Mouse (Mus musculus) layer of hippocampus, adult 9-11 months (tissue): Measurements from ENCODE around the gene 1700007K13Rik.

Experiments used
- DNase-seq: peaks from one replicate; pipeline ENCODE4 v3.0.0; 2022

Gene 1700007K13Rik

GRCm38 (mm10) chr2:28468486-28469225 lies 2.5 kb upstream of the 1700007K13Rik start:
- DNase-seq = no peak

GRCm38 (mm10) chr2:28467860-28468485 lies 1.8 kb upstream of the 1700007K13Rik start, which contains the start of gene Mrps2:
Gene Mrps2, plus strand, starts transcription at chr2:28468066.
- peak; percentile 85 for DNase-seq

GRCm38 (mm10) chr2:28464919-28465318 lies 1.2 kb downstream of the 1700007K13Rik start:
- no peak for DNase-seq

GRCm38 (mm10) chr2:28463919-28464318 lies 2.2 kb downstream of the 1700007K13Rik start:
- peak; percentile 70 for DNase-seq

DNA sequence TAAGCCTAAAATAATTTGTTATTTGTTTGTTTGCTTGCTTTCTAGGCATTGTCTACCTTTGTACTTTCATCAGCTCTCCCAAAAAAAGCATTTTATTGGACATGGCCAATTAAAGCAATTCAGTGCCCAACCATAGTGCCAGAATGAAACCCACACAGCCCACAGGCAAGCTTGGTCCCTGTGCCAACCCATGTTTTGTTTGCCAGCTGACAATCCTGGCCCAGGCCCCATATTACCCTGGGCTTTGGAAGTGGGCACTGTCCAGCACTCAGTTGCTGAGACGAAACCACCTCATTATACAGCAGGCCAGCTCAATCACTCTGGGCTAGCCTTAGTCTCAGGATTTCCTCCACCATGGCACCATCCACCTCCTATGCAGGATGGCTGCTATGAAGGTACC lies 9.5 kb downstream of the 1700007K13Rik start:
- DNase-seq = no peak

DNA sequence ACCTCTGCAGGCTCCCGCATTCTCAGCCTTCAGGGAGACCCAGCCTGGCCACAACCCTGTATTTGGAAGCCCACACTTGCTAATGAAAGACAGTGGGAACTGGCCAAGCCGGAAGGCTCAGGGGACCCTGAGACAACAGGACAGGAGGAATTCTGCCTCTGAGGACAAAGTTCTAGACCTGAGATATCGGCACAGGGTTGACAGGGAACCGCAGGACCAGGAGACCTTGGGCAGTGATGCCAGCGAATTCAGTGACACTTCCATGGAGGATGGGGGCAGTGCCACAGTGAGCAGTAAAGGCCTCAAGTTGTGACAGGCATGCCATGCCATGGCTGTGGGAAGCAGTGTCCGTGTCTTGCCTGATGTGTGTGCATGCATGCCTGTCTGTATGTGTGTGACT lies 12.6 kb downstream of the 1700007K13Rik start:
- DNase-seq = no peak

- DNase-seq = no peak
These were observed 14.5 kb downstream of the 1700007K13Rik start for GRCm38 (mm10) chr2:28451663-28452062.

GRCm38 (mm10) chr2:28447315-28447670 lies 18.8 kb downstream of the 1700007K13Rik start:
- no peak for DNase-seq

DNA sequence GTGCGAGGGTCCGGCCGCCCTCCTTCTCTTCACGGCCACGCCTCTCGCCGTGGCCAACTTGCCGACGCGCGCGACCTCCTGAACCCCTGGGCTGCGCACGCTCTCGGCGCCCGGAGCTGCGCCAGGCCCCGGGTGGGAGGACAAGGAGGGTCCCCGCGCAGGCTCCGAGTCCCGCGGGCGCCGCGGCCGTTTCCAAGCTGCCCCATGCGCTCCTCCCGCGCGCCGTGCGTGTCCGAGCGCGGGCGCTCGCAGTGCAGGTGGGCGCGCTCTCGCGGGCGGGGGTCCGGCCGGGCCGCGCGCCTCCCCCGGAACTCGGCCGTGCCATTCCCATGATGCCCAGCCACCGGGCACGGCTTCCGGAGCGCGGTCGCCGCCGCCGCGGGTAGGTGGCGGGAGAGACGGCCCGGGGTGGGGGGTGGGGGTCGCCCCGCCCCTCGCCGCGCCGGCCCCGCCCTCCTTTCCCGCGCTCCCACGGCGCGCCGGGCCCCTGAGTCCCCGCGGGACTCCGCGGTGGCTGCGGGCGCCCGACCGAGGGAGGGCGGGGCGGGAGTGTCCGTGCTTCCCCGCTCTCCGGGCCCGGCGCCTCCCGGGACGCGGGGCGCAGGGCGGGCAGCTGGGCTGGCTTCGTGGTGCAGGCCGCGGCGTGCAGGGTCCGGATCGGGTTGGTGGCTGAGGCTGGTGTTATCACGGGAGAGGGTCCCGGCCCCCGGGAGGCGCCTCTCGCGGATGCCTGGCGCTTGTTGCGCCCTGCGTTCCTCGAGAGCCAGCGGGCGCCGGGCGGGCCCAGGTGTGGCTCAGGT lies 19.4 kb downstream of the 1700007K13Rik start, which contains the start of gene Ppp1r26:
Ppp1r26 (plus strand) TSS at position 286 of the 800 bp plus-strand sequence.
- DNase-seq = peak; percentile 38

DNA sequence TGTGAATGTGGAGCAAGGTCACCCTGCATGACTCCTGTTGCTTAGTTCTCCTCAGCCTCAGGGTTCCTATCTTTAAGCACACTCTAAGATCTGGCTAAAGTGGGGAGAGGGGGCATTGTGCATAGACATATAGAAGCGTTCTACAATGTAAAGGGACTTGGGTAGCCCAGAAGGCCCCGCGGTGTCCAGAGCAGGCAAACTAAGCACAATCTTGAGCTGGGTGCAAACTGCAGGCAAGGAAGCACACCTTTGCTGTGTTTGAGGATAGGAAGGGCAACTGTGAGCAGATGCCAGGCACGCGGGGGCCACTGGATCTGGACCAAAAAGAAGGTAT lies 20.0 kb downstream of the 1700007K13Rik start:
- DNase-seq = no peak

DNA sequence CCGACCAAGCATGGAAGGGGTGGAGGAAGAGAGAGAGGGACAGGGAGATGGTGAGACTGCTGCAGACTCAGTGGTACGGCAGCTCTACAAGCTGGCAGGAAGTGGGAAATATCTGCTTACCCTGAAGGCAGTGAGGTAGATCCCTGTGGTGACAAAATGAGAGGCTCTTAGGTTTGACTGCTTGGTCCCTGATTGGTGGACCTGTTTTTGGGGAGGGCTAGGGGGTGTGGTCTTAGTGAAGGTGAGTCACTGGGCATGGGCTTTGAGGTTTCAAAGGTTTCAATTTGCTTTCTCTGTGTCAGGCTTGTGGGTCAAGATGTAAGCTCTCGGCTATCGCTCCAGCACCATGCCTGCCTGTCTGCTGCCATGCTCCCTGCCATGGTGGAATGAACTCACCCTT lies 21.1 kb downstream of the 1700007K13Rik start:
- no peak for DNase-seq

- DNase-seq = no peak
These were observed 25.3 kb downstream of the 1700007K13Rik start for GRCm38 (mm10) chr2:28440842-28441241.

GRCm38 (mm10) chr2:28435401-28435800 lies 30.7 kb downstream of the 1700007K13Rik start:
- DNase-seq = no peak

DNA sequence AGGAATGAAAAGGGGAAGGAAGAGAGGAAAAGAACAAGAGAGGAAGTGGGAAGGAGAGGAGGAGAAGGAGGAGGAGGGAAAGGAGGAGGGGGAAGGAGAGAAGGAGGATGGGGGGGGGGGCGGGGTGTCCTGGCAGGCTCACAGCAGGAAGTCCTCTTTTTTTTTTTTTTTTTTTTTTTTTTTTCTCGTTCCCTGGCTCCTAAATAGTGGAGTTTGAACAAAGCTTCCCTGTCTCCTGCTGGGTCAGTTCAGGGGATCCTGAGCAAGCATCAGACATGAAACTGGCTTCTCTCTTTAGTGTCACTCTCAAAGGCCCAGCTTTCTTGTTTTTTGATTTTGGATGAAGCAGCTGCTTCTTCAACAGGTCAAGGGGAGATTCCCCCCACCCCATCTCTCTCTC lies 32.6 kb downstream of the 1700007K13Rik start:
- DNase-seq = no peak

DNA sequence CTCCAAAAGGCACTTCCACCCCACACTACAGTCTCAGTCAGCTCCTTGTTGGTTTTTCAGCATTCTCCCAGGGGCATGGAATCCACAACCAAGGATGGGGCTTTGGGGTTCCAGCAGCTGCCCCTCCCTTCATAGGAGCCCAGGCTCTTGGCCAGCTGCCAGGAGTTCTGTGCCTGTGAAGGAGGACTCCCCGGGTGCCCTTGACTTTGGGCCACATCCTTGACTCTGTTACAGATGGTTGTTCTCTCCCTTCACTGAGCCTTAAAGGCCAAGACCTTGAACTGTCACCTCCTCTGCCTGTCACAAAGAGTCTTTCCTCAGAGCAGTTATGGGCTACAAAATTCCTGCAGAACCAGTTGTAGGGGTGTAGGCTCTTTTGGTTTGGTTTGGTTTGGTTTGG lies 33.3 kb downstream of the 1700007K13Rik start:
- DNase-seq = no peak

DNA sequence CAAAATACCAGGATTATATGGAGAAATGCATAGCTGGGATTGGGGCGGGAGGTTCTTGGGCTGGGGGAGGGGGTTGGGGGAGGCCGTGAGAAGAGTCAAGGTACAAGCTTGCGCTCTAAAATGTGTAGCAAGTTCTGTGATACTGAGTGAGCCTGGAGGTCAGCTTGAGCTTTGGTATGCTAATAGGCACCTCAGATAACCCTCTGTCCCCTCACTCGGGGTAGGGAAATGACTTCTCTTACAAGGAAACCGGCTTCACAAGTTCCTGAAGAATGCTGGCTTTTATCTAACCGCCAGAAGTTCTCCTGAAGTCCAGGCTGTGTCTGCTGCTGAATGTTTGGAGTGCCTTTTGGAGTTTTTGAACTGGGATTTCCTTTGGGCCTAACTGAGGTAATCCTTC lies 35.3 kb downstream of the 1700007K13Rik start:
- no peak for DNase-seq

DNA sequence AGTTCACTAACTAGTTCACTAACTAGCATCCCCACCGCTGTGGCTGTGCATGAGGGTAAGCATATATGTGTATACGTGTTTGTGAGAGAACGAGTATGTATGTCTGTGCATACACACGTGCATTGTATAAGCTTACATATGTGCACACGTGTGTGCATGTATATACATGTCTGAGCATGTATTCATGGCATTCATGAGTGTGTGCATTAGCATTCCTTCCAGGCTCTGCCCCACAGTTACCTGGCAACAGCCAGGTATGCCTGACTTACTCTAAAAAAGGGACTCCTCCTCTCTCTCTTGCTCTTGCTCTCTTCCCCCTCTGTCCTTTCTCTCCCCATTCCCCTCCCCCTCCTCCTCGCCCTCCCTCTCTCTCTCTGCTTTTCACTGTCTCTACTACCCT lies 38.9 kb downstream of the 1700007K13Rik start:
- DNase-seq = no peak

DNA sequence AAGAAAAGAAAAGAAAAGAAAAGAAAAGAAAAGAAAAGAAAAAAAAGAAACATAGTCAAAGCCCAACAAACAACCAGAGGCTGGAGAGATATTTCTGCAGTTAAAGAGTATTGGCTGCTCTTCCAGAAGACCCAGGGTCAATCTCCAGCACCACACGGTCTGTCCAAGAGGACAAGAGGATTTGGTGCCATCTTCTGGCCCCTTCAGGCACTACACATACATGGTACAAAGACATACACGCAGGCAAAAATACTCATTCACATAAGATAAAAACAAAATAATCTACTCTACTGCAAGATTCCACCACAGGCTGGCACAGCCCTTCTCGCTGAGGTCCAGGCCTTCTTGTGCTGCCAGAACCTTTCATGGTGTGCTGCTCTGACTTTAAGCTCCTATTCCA lies 43.0 kb downstream of the 1700007K13Rik start:
- no peak for DNase-seq

DNA sequence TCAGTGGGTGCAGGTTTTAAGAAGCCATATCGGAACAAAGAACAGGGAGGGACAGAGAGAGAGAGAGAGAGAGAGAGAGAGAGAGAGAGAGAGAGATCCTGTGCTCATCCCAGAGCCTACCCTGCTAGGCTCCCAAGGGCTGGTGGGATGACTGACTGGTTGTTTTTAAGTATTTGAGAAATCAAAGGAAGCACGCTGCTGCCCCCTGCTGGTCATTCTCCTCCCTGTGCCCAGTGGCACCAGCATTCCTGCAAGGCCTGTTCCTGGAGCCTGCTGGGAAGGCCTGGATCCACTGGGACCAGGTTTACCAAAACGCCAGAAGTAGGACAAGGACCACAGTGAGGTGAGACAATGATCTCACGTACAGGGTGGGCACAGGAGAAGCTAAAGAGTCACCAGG lies 46.2 kb downstream of the 1700007K13Rik start:
- peak; percentile 91 for DNase-seq

DNA sequence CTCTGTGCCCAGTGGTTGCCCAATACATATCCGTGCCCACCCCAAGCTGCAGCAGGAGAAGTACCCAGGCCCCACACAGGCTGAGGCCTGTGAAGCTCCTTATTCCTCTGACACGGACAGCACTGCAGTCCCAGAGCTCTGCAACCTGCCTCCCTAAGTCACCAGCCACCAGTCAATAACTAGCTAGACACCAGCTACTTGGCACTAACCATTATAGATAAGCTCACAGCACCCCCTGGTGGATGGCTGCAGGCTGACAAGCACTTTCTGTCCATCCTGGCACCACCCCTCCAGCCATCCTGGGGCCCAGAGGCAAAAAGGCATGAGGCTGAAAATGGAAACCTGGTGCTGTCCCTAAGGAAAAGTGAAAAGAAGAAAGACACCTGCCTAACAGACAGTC lies 48.1 kb downstream of the 1700007K13Rik start:
- DNase-seq = peak; percentile 85

DNA sequence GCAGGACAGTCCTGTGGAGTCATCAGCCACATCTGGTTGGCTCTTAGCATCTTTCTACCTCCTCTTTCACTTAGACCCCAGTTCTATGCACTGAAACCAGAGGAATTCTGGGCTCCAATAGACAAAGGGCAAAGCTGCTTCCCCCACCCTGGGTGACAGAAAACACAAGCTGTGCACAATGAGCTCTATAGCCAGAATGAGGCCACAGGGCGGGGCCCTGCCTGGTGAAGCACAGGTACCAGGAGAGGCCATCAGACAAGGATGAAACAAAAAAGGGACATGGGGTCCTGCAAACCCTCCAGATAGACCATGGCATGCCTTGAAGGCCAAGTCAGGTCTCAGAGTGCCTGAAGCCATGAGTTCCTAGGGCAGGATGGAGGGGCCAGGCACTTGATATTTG lies 49.6 kb downstream of the 1700007K13Rik start:
- no peak for DNase-seq

DNA sequence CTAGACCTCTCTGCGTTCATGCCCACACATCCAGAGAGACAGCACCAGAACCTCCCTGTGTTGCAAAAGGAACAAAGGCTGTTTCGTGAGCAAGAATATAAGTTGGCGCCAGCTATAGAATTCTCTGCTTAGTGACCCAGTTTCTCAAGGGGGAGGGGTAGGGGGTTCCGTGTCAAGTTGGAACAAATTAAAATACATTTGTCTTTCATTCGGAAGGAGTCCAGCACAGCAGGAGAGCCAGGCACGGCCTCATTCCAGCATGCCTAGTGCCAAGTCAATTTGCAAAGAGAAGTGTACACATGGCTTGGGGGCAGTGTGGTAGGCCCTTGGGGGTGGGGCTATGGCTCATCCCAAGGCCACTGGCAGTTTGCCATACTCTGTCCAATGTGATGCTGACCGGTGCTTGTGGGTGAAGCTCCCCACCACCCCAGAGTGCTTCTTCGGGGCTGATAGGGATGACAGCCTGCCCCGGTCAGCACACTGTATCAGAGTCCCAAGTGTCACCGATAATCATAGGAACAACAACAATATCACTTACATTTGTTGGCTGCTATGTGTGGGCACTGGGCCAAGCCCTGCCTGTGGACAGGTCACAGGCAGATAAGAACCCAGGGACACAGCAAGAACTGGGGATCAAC lies 50.6 kb downstream of the 1700007K13Rik start:
- peak; percentile 86 for DNase-seq

- no peak for DNase-seq
These were observed 51.4 kb downstream of the 1700007K13Rik start for GRCm38 (mm10) chr2:28414757-28415137.
